In the genomic region with DNA sequence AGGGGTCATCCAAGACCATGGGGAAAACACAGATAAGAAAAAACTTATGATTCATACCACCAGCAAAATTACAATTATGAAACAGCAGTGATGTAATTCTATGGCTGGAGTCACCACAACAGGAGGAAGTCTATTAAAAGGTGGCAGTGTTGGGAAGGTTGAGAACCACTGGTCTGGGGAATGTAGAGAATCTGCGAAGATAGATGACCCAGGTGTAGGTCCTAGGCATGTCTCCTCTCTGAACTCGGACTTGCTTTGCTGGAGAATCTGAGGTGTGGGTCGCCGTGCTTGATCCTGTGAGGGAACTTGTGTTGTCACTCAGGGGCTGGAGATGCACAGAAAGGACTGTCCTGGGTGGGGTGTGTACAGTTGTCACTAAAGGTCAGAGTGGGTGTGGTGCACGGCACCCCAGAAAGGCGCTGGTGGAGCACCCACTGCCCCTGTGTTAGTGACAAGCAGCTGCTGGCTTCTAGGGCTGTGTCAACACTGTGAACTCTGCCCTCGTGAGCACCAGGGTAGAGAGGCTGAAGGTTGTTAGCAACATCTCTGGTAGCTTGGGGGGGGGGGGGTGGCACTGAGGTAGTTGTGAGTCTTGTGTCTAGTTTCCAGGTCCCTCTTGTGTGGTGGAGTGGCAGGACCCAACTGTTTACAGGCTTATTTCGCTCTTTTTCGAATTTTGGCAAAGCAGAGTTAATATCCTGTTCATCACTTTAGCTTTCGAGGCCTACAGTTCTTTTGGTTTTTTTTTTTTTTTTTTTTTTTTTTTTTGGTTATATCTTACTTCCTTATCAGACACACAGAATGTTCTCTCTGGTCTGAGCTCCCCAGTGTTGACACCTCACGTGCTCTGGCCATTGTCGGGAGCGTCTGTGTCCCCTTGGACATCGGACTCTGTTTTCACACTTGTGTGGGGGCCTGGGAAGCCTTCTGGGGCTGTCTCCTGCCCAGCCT, we compare ENCODE assay signal across 13 mouse cellular contexts. TPM values are rescaled to one million over a fixed set of nuclear protein-coding genes. Genes with fewer than 3 reads are reported as not detected.
DNase-seq lines count a peak whose midpoint lies in the region; ATAC-seq and TF ChIP-seq lines count a peak whose summit lies in the region.
"Had no signal": no experiment of that assay in that cellular context is flagged by ENCODE, and none has a peak within 500 bp of the region (broad histone marks: within the 10 kb centered on the region; RNA-seq: fewer than 3 reads in every experiment).

No protein-coding gene starts in this region.

- DNase-seq in heart, adult 18-20 months = no peak
- peak; percentile 80 for DNase-seq in 416B (ENCODE audit: low read depth)
- no peak for DNase-seq in cerebellum, postnatal 14 days
- no peak for DNase-seq in kidney, postnatal 14 days
- no peak for DNase-seq in layer of hippocampus, postnatal 36 days
- DNase-seq: embryo, embryonic 11 days; right cerebral cortex, postnatal 4 days had no signal

- H3K36me3 ChIP-seq in heart, embryonic 15.5 days = no peaks in the 10 kb centered on the region
- no peaks in the 10 kb centered on the region for H3K36me3 ChIP-seq in liver, embryonic 16.5 days (ENCODE audit: control insufficient read depth, insufficient read depth)
- H3K36me3 ChIP-seq: hindbrain, embryonic 15.5 days; neural tube, embryonic 13.5 days had no signal

- ATAC-seq in heart, embryonic 15.5 days (replicated peaks; ENCODE audit: insufficient number of reproducible peaks, insufficient read depth, low FRiP score, low read depth) = no peak
- peak; percentile 57 for ATAC-seq in liver, embryonic 16.5 days (ENCODE audit: low read depth)
- ATAC-seq: forebrain, embryonic 13.5 days had no signal

- H3K27ac ChIP-seq in heart, embryonic 15.5 days = 0 out of 2 replicates have a peak overlapping the region, but pooled peaks have one; percentile 19
- H3K27ac ChIP-seq in bone marrow, adult 2 months (ENCODE audit: control insufficient read depth, insufficient read depth, low read depth, low read length, poor library complexity) = peak overlapping the region; percentile 92
- 0 out of 2 replicates have a peak overlapping the region, but pooled peaks have one; percentile 16 for H3K27ac ChIP-seq in liver, embryonic 16.5 days (ENCODE audit: low read length)
- H3K27ac ChIP-seq: forebrain, embryonic 13.5 days; hindbrain, embryonic 15.5 days; neural tube, embryonic 13.5 days had no signal

- no peaks in the 10 kb centered on the region for H3K27me3 ChIP-seq in heart, embryonic 15.5 days
- no peaks in the 10 kb centered on the region for H3K27me3 ChIP-seq in liver, embryonic 16.5 days (ENCODE audit: control insufficient read depth, insufficient read depth, low read depth, low read length)
- H3K27me3 ChIP-seq: forebrain, embryonic 13.5 days; hindbrain, embryonic 15.5 days; neural tube, embryonic 13.5 days had no signal

- TF ChIP-seq POLR2A in bone marrow, adult 2 months (IDR thresholded peaks at IDR 0.05; ENCODE audit: borderline replicate concordance, control insufficient read depth, low read depth, low read length) = no peak

- no peak overlapping the region for H3K9ac ChIP-seq in heart, embryonic 15.5 days
- H3K9ac ChIP-seq in liver, embryonic 16.5 days (ENCODE audit: low read depth, low read length) = no peak overlapping the region
- H3K9ac ChIP-seq: forebrain, embryonic 13.5 days; hindbrain, embryonic 15.5 days; neural tube, embryonic 13.5 days had no signal

- 59% methylated on average over 14 of the region's 14 CpGs for WGBS in heart, embryonic 15.5 days
- WGBS in bone marrow, adult 2 months = 25% methylated on average over 14 of the region's 14 CpGs
- WGBS in liver, embryonic 16.5 days (ENCODE audit: insufficient replicate concordance) = 36% methylated on average over 14 of the region's 14 CpGs

- H3K4me1 ChIP-seq in heart, embryonic 15.5 days (replicated peaks) = peaks cover 51% of the 10 kb centered on the region
- peaks cover 22% of the 10 kb centered on the region for H3K4me1 ChIP-seq in bone marrow, adult 2 months (ENCODE audit: control insufficient read depth, insufficient read depth, low read length)
- peaks cover 40% of the 10 kb centered on the region for H3K4me1 ChIP-seq in liver, embryonic 16.5 days (ENCODE audit: control insufficient read depth, low read depth, low read length)

- no peak overlapping the region for H3K4me3 ChIP-seq in heart, embryonic 15.5 days
- peak overlapping the region; percentile 21 for H3K4me3 ChIP-seq in bone marrow, adult 2 months (replicated peaks; ENCODE audit: control insufficient read depth, low read depth, low read length)
- no peak overlapping the region for H3K4me3 ChIP-seq in liver, embryonic 16.5 days (ENCODE audit: low read depth, low read length)
- H3K4me3 ChIP-seq: forebrain, embryonic 13.5 days; hindbrain, embryonic 15.5 days; neural tube, embryonic 13.5 days had no signal

- H3K4me2 ChIP-seq in heart, embryonic 15.5 days = no peak overlapping the region
- H3K4me2 ChIP-seq in liver, embryonic 16.5 days (ENCODE audit: low read depth, low read length) = 0 out of 2 replicates have a peak overlapping the region, but pooled peaks have one; percentile 17
- H3K4me2 ChIP-seq: forebrain, embryonic 13.5 days; hindbrain, embryonic 15.5 days; neural tube, embryonic 13.5 days had no signal

- no peak for TF ChIP-seq CTCF in bone marrow, adult 2 months (IDR thresholded peaks at IDR 0.05; ENCODE audit: control insufficient read depth, insufficient read depth, low read length)

- H3K9me3 ChIP-seq in heart, embryonic 15.5 days (replicated peaks) = no peaks in the 10 kb centered on the region
- no peaks in the 10 kb centered on the region for H3K9me3 ChIP-seq in liver, embryonic 16.5 days (replicated peaks; ENCODE audit: control insufficient read depth, low read length)
- H3K9me3 ChIP-seq: forebrain, embryonic 13.5 days; hindbrain, embryonic 15.5 days; neural tube, embryonic 13.5 days had no signal

RNA-seq across cellular contexts. Expression of a gene that starts 21.3 kb away (rescaled TPM):
- polyA plus RNA-seq in heart, embryonic 15.5 days (2015; fragmentation: Nextera tagmentation; extraction: Ambion mirVana) = 2.5 and 4.1 TPM in 2 replicates
- total RNA-seq in heart, adult 18-20 months (2021) = 10 to 100 TPM in 1 of 2 experiments, 1 to 10 TPM in 1; 8.2 to 11.6 TPM
- polyA plus RNA-seq in bone marrow, adult 2 months (2011; ENCODE audit: insufficient read depth, insufficient read length, low replicate concordance, missing spikeins) = 17.6 and 23.9 TPM in 2 replicates
- polyA plus RNA-seq in liver, embryonic 16.5 days (2015; fragmentation: Nextera tagmentation; extraction: Ambion mirVana) = 3.6 and 4.8 TPM in 2 replicates
- 1 to 10 TPM; 8.3 to 8.7 TPM for total RNA-seq in layer of hippocampus, postnatal 36 days (2021)

RNA-seq across cellular contexts. Expression of a gene that starts 22.5 kb away (rescaled TPM):
- polyA plus RNA-seq in heart, embryonic 15.5 days (2015; fragmentation: Nextera tagmentation; extraction: Ambion mirVana) = 0.19 and 0.61 TPM in 2 replicates
- under 1 TPM in 1 of 2 experiments, not detected in 1; 0.46 TPM for total RNA-seq in heart, adult 18-20 months (2021)
- polyA plus RNA-seq in bone marrow, adult 2 months (2011; ENCODE audit: insufficient read depth, insufficient read length, low replicate concordance, missing spikeins) = not detected in 2 replicates
- polyA plus RNA-seq in liver, embryonic 16.5 days (2015; fragmentation: Nextera tagmentation; extraction: Ambion mirVana) = 0.13 and 0.34 TPM in 2 replicates
- 1 to 10 TPM; 2.2 to 2.5 TPM for total RNA-seq in layer of hippocampus, postnatal 36 days (2021)

Comparison
In these comparisons a context has a peak if more than half of its experiments do, and no peak if none do; other contexts are left out.
1. H3K27ac ChIP-seq: peak in every context shown above with its lines; median percentile 92 in bone marrow, adult 2 months; 19 in heart, embryonic 15.5 days; 16 in liver, embryonic 16.5 days.